Mouse (Mus musculus): ENCODE results near the gene Ppp3ca. TPM values are rescaled to one million over a fixed set of nuclear protein-coding genes. Genes with fewer than 3 reads are reported as not detected.

Gene Ppp3ca
- polyA plus RNA-seq, 1 experiment, result 25.3 TPM

GRCm38 (mm10) chr3:136668072-136668471 is 1.9 kb upstream of the Ppp3ca start:
- no peaks in the 10 kb centered on the region for H3K27me3 ChIP-seq (ENCODE audit: control insufficient read depth, insufficient read depth, low read length)
- H3K4me3 ChIP-seq (ENCODE audit: low read depth, low read length), result no peak overlapping the region
- WGBS, result 53% methylated on average over 2 of the region's 2 CpGs
- H3K4me1 ChIP-seq (ENCODE audit: control insufficient read depth, insufficient read depth, insufficient read length, low read length), result 0 out of 2 replicates have a peak, but pooled peaks cover 2% of the 10 kb centered on the region
- TF ChIP-seq POLR2A (IDR thresholded peaks at IDR 0.05; ENCODE audit: low read depth, low read length) (no peak), CTCF (IDR thresholded peaks at IDR 0.05; ENCODE audit: extremely low read depth, insufficient read length, insufficient replicate concordance, low read depth, low read length) (no peak)
- H3K36me3 ChIP-seq (ENCODE audit: control insufficient read depth, insufficient read depth, low read length), result no peaks in the 10 kb centered on the region
- no peak overlapping the region for H3K27ac ChIP-seq (ENCODE audit: insufficient read depth, low read depth, low read length)

GRCm38 (mm10) chr3:136669231-136670109 is 454 bp upstream of the Ppp3ca start:
- Histone ChIP-seq H3K27me3 (ENCODE audit: control insufficient read depth, insufficient read depth, low read length) (no peaks in the 10 kb centered on the region), H3K36me3 (ENCODE audit: control insufficient read depth, insufficient read depth, low read length) (no peaks in the 10 kb centered on the region), H3K4me1 (ENCODE audit: control insufficient read depth, insufficient read depth, insufficient read length, low read length) (peaks cover 4% of the 10 kb centered on the region; the same call in 1 of the 2 replicates), H3K4me3 (ENCODE audit: low read depth, low read length) (peak overlapping the region; percentile 77), H3K27ac (ENCODE audit: insufficient read depth, low read depth, low read length) (peak overlapping the region; percentile 88)
- TF ChIP-seq POLR2A (IDR thresholded peaks at IDR 0.05; ENCODE audit: low read depth, low read length) (peak; percentile 93), CTCF (IDR thresholded peaks at IDR 0.05; ENCODE audit: extremely low read depth, insufficient read length, insufficient replicate concordance, low read depth, low read length) (no peak)
- under 1% methylated on average over 52 of the region's 56 CpGs for WGBS

GRCm38 (mm10) chr3:136670360-136671131 is 622 bp downstream of the Ppp3ca start:
- peak overlapping the region; percentile 88 for H3K27ac ChIP-seq (ENCODE audit: insufficient read depth, low read depth, low read length)
- WGBS, result under 1% methylated on average over 92 of the region's 92 CpGs

GRCm38 (mm10) chr3:136671161-136671939 is 1.4 kb downstream of the Ppp3ca start:
- TF ChIP-seq POLR2A (IDR thresholded peaks at IDR 0.05; ENCODE audit: low read depth, low read length), result no peak
- TF ChIP-seq CTCF (IDR thresholded peaks at IDR 0.05; ENCODE audit: extremely low read depth, insufficient read length, insufficient replicate concordance, low read depth, low read length), result no peak
- H3K36me3 ChIP-seq (ENCODE audit: control insufficient read depth, insufficient read depth, low read length), result no peaks in the 10 kb centered on the region

More at GRCm38 (mm10) chr3:136670360-136671131, 622 bp downstream of the Ppp3ca start:
- H3K4me1 ChIP-seq (ENCODE audit: control insufficient read depth, insufficient read depth, insufficient read length, low read length), result peaks cover 4% of the 10 kb centered on the region; the same call in 1 of the 2 replicates
- no peaks in the 10 kb centered on the region for H3K36me3 ChIP-seq (ENCODE audit: control insufficient read depth, insufficient read depth, low read length)
- H3K4me3 ChIP-seq (ENCODE audit: low read depth, low read length), result peak overlapping the region; percentile 77
- H3K27me3 ChIP-seq (ENCODE audit: control insufficient read depth, insufficient read depth, low read length), result no peaks in the 10 kb centered on the region
- TF ChIP-seq POLR2A (IDR thresholded peaks at IDR 0.05; ENCODE audit: low read depth, low read length), result peak; percentile 25; the same call in 1 of the 2 replicates
- TF ChIP-seq CTCF (IDR thresholded peaks at IDR 0.05; ENCODE audit: extremely low read depth, insufficient read length, insufficient replicate concordance, low read depth, low read length), result no peak

GRCm38 (mm10) chr3:136671940-136672278 is 2.0 kb downstream of the Ppp3ca start:
- H3K27ac ChIP-seq (ENCODE audit: insufficient read depth, low read depth, low read length), result peak overlapping the region; percentile 68
- TF ChIP-seq POLR2A (IDR thresholded peaks at IDR 0.05; ENCODE audit: low read depth, low read length) (no peak), CTCF (IDR thresholded peaks at IDR 0.05; ENCODE audit: extremely low read depth, insufficient read length, insufficient replicate concordance, low read depth, low read length) (no peak)
- no peaks in the 10 kb centered on the region for H3K36me3 ChIP-seq (ENCODE audit: control insufficient read depth, insufficient read depth, low read length)

More at GRCm38 (mm10) chr3:136671161-136671939, 1.4 kb downstream of the Ppp3ca start:
- Histone ChIP-seq H3K4me3 (ENCODE audit: low read depth, low read length) (peak overlapping the region; percentile 77), H3K4me1 (ENCODE audit: control insufficient read depth, insufficient read depth, insufficient read length, low read length) (peaks cover 4% of the 10 kb centered on the region; the same call in 1 of the 2 replicates), H3K27ac (ENCODE audit: insufficient read depth, low read depth, low read length) (peak overlapping the region; percentile 68), H3K27me3 (ENCODE audit: control insufficient read depth, insufficient read depth, low read length) (no peaks in the 10 kb centered on the region)
- 2% methylated on average over 45 of the region's 52 CpGs for WGBS

GRCm38 (mm10) chr3:136672870-136673269 is 2.9 kb downstream of the Ppp3ca start:
- no peak for TF ChIP-seq POLR2A (IDR thresholded peaks at IDR 0.05; ENCODE audit: low read depth, low read length)
- no peak for TF ChIP-seq CTCF (IDR thresholded peaks at IDR 0.05; ENCODE audit: extremely low read depth, insufficient read length, insufficient replicate concordance, low read depth, low read length)
- peaks cover 4% of the 10 kb centered on the region; the same call in 1 of the 2 replicates for H3K4me1 ChIP-seq (ENCODE audit: control insufficient read depth, insufficient read depth, insufficient read length, low read length)
- H3K27ac ChIP-seq (ENCODE audit: insufficient read depth, low read depth, low read length), result no peak overlapping the region
- no peak overlapping the region for H3K4me3 ChIP-seq (ENCODE audit: low read depth, low read length)
- no peaks in the 10 kb centered on the region for H3K36me3 ChIP-seq (ENCODE audit: control insufficient read depth, insufficient read depth, low read length)
- 68% methylated on average over 3 of the region's 3 CpGs for WGBS
- no peaks in the 10 kb centered on the region for H3K27me3 ChIP-seq (ENCODE audit: control insufficient read depth, insufficient read depth, low read length)

More at GRCm38 (mm10) chr3:136671940-136672278, 2.0 kb downstream of the Ppp3ca start:
- peaks cover 4% of the 10 kb centered on the region; the same call in 1 of the 2 replicates for H3K4me1 ChIP-seq (ENCODE audit: control insufficient read depth, insufficient read depth, insufficient read length, low read length)
- no peaks in the 10 kb centered on the region for H3K27me3 ChIP-seq (ENCODE audit: control insufficient read depth, insufficient read depth, low read length)
- H3K4me3 ChIP-seq (ENCODE audit: low read depth, low read length), result peak overlapping the region; percentile 77
- 3% methylated on average over 5 of the region's 5 CpGs for WGBS

Data from small intestine, adult 2 months (tissue).